Mouse (Mus musculus) stomach, embryonic 14.5 days (tissue): ENCODE data around the gene Ctu1. TPM values are rescaled to one million over a fixed set of nuclear protein-coding genes. Genes with fewer than 3 reads are reported as not detected.
"Not testable (repeated sequence)": the region's sequence is repeated elsewhere in the genome, so short reads cannot be mapped to it uniquely, and the experiment has no call there.

ENCODE experiments used
- ATAC-seq: fragments of 200-750 bp; cut with Nextera tagmentation; 2 replicates; pipeline ENCODE4 v1.8.0; 2017; ENCODE audit warnings: low read depth, moderate TSS enrichment; ENCODE audit not compliant: insufficient number of reproducible peaks, insufficient read depth, low FRiP score
- H3K27ac ChIP-seq: fragments of 300-500 bp; sonication (generic); 2 replicates; pipeline ENCODE4 v1.5.1; 2014; ENCODE audit warnings: mild to moderate bottlenecking, low read length, moderate library complexity, mixed read lengths
- H3K27me3 ChIP-seq: fragments of 300-500 bp; sonication (generic); 2 replicates; pipeline ENCODE4 v1.6.1; 2014; ENCODE audit warnings: low read length, control low read depth, mixed read lengths; ENCODE audit not compliant: control insufficient read depth, insufficient read depth
- H3K36me3 ChIP-seq: fragments of 300-500 bp; sonication (generic); 2 replicates; pipeline ENCODE4 v1.6.1; 2014; ENCODE audit warnings: mild to moderate bottlenecking, control low read depth, low read length, moderate library complexity, mixed read lengths; ENCODE audit not compliant: control insufficient read depth, insufficient read depth
- H3K4me1 ChIP-seq: fragments of 300-500 bp; sonication (generic); 2 replicates; pipeline ENCODE4 v1.6.1; 2014; ENCODE audit warnings: low read length, control low read depth, mixed read lengths; ENCODE audit not compliant: control insufficient read depth, insufficient read depth
- H3K4me2 ChIP-seq: fragments of 300-500 bp; sonication (generic); replicated peaks from 2 replicates; pipeline ENCODE4 v1.6.1; 2014; ENCODE audit warnings: low read depth, low read length, control low read depth
- H3K4me3 ChIP-seq: fragments of 300-500 bp; sonication (generic); 2 replicates; pipeline ENCODE4 v1.5.1; 2014; ENCODE audit warnings: low read depth, low read length, control low read depth
- H3K9ac ChIP-seq: fragments of 300-500 bp; sonication (generic); replicated peaks from 2 replicates; pipeline ENCODE4 v1.6.1; 2014; ENCODE audit warnings: low read depth, mild to moderate bottlenecking, control low read depth, low read length, moderate library complexity, mixed read lengths
- H3K9me3 ChIP-seq: fragments of 300-500 bp; sonication (generic); 2 replicates; pipeline ENCODE4 v1.6.1; 2016; ENCODE audit warnings: low read depth, low read length, control low read depth; ENCODE audit not compliant: control insufficient read depth
- WGBS: fragments of 180-500 bp; shearing (Covaris S2); extraction: QIAGEN DNeasy Blood & Tissue Kit; methylation state at CpG from one replicate; pipeline ENCODE4 v1.1.7; 2014; 5-methylcytosine and 5-hydroxymethylcytosine counted together
- polyA plus RNA-seq: library from polyadenylated mRNA; unstranded; fragments of >200 nt; fragmentation: Nextera tagmentation; extraction: Ambion mirVana; gene quantifications from 2 replicates; pipeline ENCODE4 v1.2.1, GENCODE M21; 2014

Ctu1 gene
- polyA plus RNA-seq, 1 experiment from 2014 or later, result 11.0 TPM

- 80% methylated on average over 1 of the region's 1 CpGs for WGBS
- ATAC-seq, result no peak
- no peaks in the 10 kb centered on the region for H3K36me3 ChIP-seq
- no peak overlapping the region for H3K27ac ChIP-seq
- H3K4me2 ChIP-seq, result no peak overlapping the region
- no peaks in the 10 kb centered on the region for H3K4me1 ChIP-seq
- H3K9me3 ChIP-seq, result no peaks in the 10 kb centered on the region
- H3K9ac ChIP-seq, result no peak overlapping the region
- H3K4me3 ChIP-seq, result no peak overlapping the region
- no peaks in the 10 kb centered on the region for H3K27me3 ChIP-seq
Observed at GRCm38 (mm10) chr7:43637118-43637517, 34.7 kb upstream of the Ctu1 start.

- H3K4me1 ChIP-seq, result no peaks in the 10 kb centered on the region
Observed at GRCm38 (mm10) chr7:43642587-43642986, 29.2 kb upstream of the Ctu1 start.

GRCm38 (mm10) chr7:43643046-43643652 is 28.7 kb upstream of the Ctu1 start:
- H3K27me3 ChIP-seq, result no peaks in the 10 kb centered on the region
- H3K36me3 ChIP-seq, result no peaks in the 10 kb centered on the region
- no peaks in the 10 kb centered on the region for H3K4me1 ChIP-seq
- H3K4me3 ChIP-seq, result no peak overlapping the region
- H3K9ac ChIP-seq, result no peak overlapping the region
- no peak for ATAC-seq
- 79% methylated on average over 17 of the region's 17 CpGs for WGBS
- no peak overlapping the region for H3K4me2 ChIP-seq
- no peak overlapping the region for H3K27ac ChIP-seq
- no peaks in the 10 kb centered on the region for H3K9me3 ChIP-seq

More at GRCm38 (mm10) chr7:43642587-43642986, 29.2 kb upstream of the Ctu1 start:
- Histone ChIP-seq H3K9me3 (no peaks in the 10 kb centered on the region), H3K27me3 (no peaks in the 10 kb centered on the region), H3K9ac (no peak overlapping the region), H3K4me3 (no peak overlapping the region), H3K27ac (no peak overlapping the region), H3K4me2 (no peak overlapping the region), H3K36me3 (no peaks in the 10 kb centered on the region)
- 72% methylated on average over 5 of the region's 5 CpGs for WGBS
- no peak for ATAC-seq

GRCm38 (mm10) chr7:43652683-43653082 is 19.1 kb upstream of the Ctu1 start:
- 79% methylated on average over 6 of the region's 6 CpGs for WGBS
- no peak for ATAC-seq
- no peak overlapping the region for H3K9ac ChIP-seq
- no peaks in the 10 kb centered on the region for H3K9me3 ChIP-seq
- no peaks in the 10 kb centered on the region for H3K4me1 ChIP-seq
- no peaks in the 10 kb centered on the region for H3K36me3 ChIP-seq
- no peak overlapping the region for H3K4me3 ChIP-seq
- H3K27ac ChIP-seq, result no peak overlapping the region
- H3K27me3 ChIP-seq, result no peaks in the 10 kb centered on the region
- no peak overlapping the region for H3K4me2 ChIP-seq

GRCm38 (mm10) chr7:43654519-43654918 is 17.3 kb upstream of the Ctu1 start:
- no peaks in the 10 kb centered on the region for H3K4me1 ChIP-seq
- H3K9me3 ChIP-seq, result no peaks in the 10 kb centered on the region
- H3K27me3 ChIP-seq, result no peaks in the 10 kb centered on the region
- no peak overlapping the region for H3K27ac ChIP-seq
- H3K4me3 ChIP-seq, result no peak overlapping the region
- H3K4me2 ChIP-seq, result no peak overlapping the region
- no peak for ATAC-seq
- 75% methylated on average over 3 of the region's 3 CpGs for WGBS
- no peak overlapping the region for H3K9ac ChIP-seq
- H3K36me3 ChIP-seq, result no peaks in the 10 kb centered on the region

- Histone ChIP-seq H3K9ac (no peak overlapping the region), H3K4me1 (no peaks in the 10 kb centered on the region), H3K4me3 (no peak overlapping the region), H3K27me3 (no peaks in the 10 kb centered on the region), H3K4me2 (no peak overlapping the region), H3K36me3 (no peaks in the 10 kb centered on the region), H3K27ac (no peak overlapping the region), H3K9me3 (no peaks in the 10 kb centered on the region)
- 59% methylated on average over 6 of the region's 6 CpGs for WGBS
- no peak for ATAC-seq
Observed at GRCm38 (mm10) chr7:43656232-43656631, 15.6 kb upstream of the Ctu1 start.

- ATAC-seq, result no peak
- Histone ChIP-seq H3K4me2 (no peak within 1 kb of the TSS), H3K9ac (no peak within 1 kb of the TSS)
Observed at GRCm38 (mm10) chr7:43660002-43660401, 11.8 kb upstream of the Ctu1 start, which contains the start of gene Siglece. TSS of gene Siglece (minus strand) at chr7:43660161.

GRCm38 (mm10) chr7:43662804-43663203 is 9.0 kb upstream of the Ctu1 start:
- Histone ChIP-seq H3K9me3 (no peaks in the 10 kb centered on the region), H3K4me3 (no peak overlapping the region), H3K36me3 (no peaks in the 10 kb centered on the region), H3K9ac (no peak overlapping the region), H3K27ac (no peak overlapping the region), H3K4me2 (no peak overlapping the region), H3K27me3 (no peaks in the 10 kb centered on the region), H3K4me1 (no peaks in the 10 kb centered on the region)
- ATAC-seq, result no peak
- WGBS, result 84% methylated on average over 1 of the region's 1 CpGs

More at GRCm38 (mm10) chr7:43660002-43660401, 11.8 kb upstream of the Ctu1 start, which contains the start of gene Siglece:
- Histone ChIP-seq H3K27ac (no peak within 1 kb of the TSS), H3K9me3 (no peaks in the 10 kb centered on the region), H3K36me3 (no peaks in the 10 kb centered on the region), H3K4me3 (no peak within 1 kb of the TSS), H3K27me3 (no peaks in the 10 kb centered on the region), H3K4me1 (no peaks in the 10 kb centered on the region)
- WGBS, result 78% methylated on average over 1 of the region's 1 CpGs

GRCm38 (mm10) chr7:43667221-43667620 is 4.6 kb upstream of the Ctu1 start:
- not testable (repeated sequence) for H3K36me3 ChIP-seq, ATAC-seq, H3K4me2 ChIP-seq, H3K9me3 ChIP-seq, H3K9ac ChIP-seq, H3K4me3 ChIP-seq, H3K27ac ChIP-seq, H3K4me1 ChIP-seq, H3K27me3 ChIP-seq
- 86% methylated on average over 4 of the region's 4 CpGs for WGBS
